Mouse (Mus musculus) embryonic fibroblast, embryonic 13.5 days (primary cell): ENCODE results near the gene Sbno2. TPM values are rescaled to one million over a fixed set of nuclear protein-coding genes. Genes with fewer than 3 reads are reported as not detected.

ENCODE experiments used
- H3K27ac ChIP-seq: 2 replicates; pipeline ENCODE4 v1.5.1; 2012; ENCODE audit warnings: low read length, control low read depth, inconsistent platforms; ENCODE audit not compliant: insufficient read depth
- H3K4me1 ChIP-seq: 2 replicates; pipeline ENCODE4 v1.6.1; 2011; ENCODE audit warnings: low read length; ENCODE audit not compliant: control insufficient read depth, insufficient read depth
- H3K4me3 ChIP-seq: 2 replicates; pipeline ENCODE4 v1.5.1; 2011; ENCODE audit warnings: mild to moderate bottlenecking, control low read depth, low read length; ENCODE audit not compliant: insufficient read depth
- CTCF ChIP-seq: IDR thresholded peaks from 2 replicates; pipeline ENCODE4 v1.5.1; 2011; ENCODE audit warnings: mild to moderate bottlenecking, control low read depth, low read length, moderate library complexity, borderline replicate concordance; ENCODE audit not compliant: insufficient read depth
- POLR2A ChIP-seq: IDR thresholded peaks from 2 replicates; pipeline ENCODE4 v1.6.1; 2011; ENCODE audit warnings: low read depth, mild to moderate bottlenecking, control low read depth, low read length, moderate library complexity
- polyA plus RNA-seq: library from polyadenylated mRNA; stranded (reverse); fragments of >200 nt; gene quantifications from 2 replicates; pipeline ENCODE4 v1.2.4, GENCODE M21; 2011; ENCODE audit warnings: low read depth; ENCODE audit not compliant: missing spikeins, insufficient read length

Sbno2 gene
- polyA plus RNA-seq, 1 experiment, result 53.5 TPM

DNA sequence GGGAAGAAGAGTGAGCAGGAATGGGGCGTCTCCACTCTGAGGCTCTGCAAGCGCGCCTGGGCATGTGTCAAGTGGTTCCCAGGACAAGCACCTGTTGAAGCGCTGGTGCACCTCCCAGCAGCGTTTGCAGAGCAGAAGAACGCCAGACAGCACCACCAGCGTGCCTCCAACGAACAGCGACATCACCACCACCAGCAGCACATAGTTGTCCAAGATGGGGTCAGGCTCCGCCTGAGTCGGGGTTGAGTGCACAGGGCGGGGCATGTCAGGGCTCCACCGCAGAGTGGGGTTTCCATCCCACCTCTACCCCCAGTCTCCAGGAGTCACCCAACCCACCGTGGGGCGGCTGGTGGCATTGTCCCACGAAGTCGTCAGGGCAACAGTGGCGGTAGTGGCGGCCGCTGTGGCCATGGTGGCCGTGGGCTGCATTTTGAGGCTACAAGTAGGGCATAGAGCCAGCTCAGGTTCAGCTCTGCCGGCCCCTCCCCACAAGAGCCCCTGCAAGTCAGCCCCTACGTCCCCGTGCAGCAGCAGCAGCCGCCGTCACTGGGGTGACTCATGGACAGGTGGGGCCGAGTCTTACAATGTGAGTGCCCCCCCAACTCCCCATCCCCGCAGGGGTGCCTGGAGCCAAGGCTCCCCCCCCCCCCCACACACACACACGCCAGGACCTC is 31.7 kb upstream of the Sbno2 start:
- H3K27ac ChIP-seq, result no peak overlapping the region
- 0 out of 2 replicates have a peak, but pooled peaks cover 2% of the 10 kb centered on the region for H3K4me1 ChIP-seq
- H3K4me3 ChIP-seq, result no peak overlapping the region
- TF ChIP-seq CTCF (no peak), POLR2A (no peak)

DNA sequence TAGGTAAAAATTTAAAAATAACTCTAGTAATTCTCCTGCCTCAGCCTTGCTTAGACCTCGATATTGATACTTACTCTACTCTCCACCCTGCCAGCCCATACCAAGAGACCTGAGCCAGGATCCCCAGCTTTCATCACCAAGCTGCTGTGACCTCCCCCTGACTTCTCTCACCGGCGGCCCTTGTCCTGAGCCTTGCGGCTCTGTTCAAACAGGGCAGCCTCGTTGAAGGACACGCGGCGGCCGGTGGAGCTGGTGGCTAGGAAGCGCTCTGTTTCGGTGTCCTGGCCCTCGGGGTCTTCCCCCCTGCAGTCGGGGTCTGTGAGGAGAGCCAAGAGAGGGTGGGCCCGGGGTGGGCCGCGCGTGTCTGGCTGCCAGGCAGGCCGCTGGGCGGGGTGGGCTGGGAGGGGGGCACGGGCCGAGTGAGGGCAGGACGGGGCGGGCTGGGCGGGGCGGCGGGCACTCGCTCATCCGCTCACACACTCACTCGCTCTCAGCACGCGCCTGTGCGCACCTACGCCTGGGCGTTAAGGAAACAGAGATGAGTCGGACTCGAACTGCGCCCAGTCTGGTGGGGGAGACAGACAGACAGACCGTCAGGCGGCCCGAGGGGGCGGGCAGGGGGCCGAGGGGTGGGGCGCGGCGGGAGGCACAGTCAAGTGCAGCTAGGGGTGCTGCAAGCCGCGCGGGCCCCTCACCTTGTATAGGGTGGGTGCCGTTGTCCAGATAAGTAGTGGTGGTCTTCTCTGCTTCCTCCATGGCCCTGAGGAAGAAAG is 31.0 kb upstream of the Sbno2 start:
- H3K27ac ChIP-seq, result no peak overlapping the region
- H3K4me3 ChIP-seq, result no peak overlapping the region
- TF ChIP-seq POLR2A (no peak), CTCF (no peak)
- 0 out of 2 replicates have a peak, but pooled peaks cover 2% of the 10 kb centered on the region for H3K4me1 ChIP-seq

DNA sequence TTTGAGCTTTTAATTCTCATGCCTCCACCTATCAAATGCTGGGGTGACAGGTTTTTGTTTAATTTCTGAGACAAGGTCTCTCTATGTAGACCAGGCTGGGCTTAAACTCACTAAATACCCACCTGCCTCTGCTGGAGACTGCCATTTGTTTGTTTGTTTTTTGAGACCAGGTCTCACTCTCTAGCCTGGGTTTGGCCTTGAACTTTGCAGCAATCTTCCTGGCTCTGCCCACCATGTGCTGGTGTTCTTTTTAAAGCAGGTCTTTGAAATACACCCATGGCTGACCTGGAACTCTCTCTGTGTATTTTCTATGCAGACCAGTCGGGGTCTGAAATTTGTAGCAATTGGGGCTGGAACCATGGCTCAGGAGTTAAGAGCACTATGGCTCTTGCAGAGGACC is 30.3 kb upstream of the Sbno2 start:
- H3K4me1 ChIP-seq, result 0 out of 2 replicates have a peak, but pooled peaks cover 2% of the 10 kb centered on the region
- no peak overlapping the region for H3K27ac ChIP-seq
- TF ChIP-seq CTCF, result no peak
- no peak for TF ChIP-seq POLR2A
- H3K4me3 ChIP-seq, result no peak overlapping the region

DNA sequence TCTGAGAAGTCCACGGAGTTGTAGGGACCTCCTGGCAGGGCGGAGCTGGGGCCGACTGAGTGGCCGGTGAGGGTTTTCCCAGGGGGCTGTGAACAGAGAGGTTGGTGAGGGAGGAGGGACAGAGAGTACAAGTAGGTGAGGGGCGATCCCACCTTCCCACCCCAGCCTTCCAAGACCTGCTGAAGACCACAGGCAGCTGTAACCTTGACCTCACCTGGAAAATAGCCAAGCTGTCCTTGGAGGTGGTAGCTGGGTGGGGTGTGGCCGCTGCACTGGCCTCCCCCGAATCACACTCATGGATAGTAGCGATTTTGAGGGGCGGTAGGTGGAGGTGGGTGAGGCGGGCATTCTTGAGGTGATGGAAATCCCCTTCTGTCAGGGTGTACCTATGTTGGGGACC is 29.8 kb upstream of the Sbno2 start:
- no peak overlapping the region for H3K27ac ChIP-seq
- H3K4me3 ChIP-seq, result no peak overlapping the region
- TF ChIP-seq CTCF, result no peak
- no peak for TF ChIP-seq POLR2A
- H3K4me1 ChIP-seq, result 0 out of 2 replicates have a peak, but pooled peaks cover 2% of the 10 kb centered on the region

DNA sequence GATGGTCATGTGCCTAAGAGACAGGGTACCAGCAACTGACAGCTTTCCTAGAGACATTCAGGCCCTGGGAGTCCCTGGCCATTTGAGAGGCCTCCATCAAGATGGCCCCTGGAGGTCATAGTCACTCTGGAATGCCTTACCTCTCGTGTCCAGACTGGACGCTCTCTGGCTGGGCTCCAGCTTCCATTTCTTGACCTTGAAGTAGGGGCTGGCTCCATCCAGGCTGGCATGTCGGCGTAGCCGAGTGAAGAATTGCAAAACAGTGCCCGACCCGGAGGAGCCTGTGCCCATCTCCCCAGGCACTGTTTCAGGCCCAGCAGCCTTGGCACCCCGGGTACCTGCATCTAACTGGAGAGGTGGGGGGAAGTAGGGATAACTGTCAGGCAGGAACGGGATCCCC is 29.1 kb upstream of the Sbno2 start:
- no peak for TF ChIP-seq POLR2A
- H3K4me1 ChIP-seq, result 0 out of 2 replicates have a peak, but pooled peaks cover 2% of the 10 kb centered on the region

DNA sequence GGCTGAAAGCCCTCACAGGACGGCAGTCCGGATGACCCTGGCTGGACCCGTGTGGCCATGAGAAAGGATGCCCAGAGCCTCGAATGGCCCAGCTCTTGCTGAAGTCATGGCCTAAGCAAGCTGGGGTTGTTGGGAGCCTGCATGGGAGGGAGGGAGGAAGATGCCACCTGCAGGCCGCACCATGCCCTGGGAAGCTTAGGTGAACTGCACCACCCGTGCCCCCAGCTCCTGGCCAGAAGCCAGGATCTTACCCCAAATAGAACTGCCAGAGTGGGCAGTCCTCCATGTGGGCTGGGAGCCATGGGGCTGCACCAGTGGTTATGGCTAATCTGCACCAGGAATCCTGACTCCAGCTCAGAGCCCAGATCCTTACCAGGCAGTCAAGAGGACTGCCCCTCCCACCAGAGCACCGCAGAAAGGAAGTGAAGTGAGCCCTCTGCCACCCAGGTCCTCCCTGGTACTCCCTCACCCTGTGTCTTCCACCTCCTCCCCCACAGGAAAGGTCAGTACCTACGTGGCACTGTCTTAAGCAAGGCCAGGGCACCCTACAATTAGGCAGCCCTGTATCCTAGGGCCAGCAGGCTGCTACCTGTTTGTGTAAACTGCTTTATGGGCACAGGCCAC is 28.0 kb upstream of the Sbno2 start:
- no peak overlapping the region for H3K4me3 ChIP-seq
- TF ChIP-seq POLR2A (no peak), CTCF (no peak)
- no peak overlapping the region for H3K27ac ChIP-seq
- 0 out of 2 replicates have a peak, but pooled peaks cover 2% of the 10 kb centered on the region for H3K4me1 ChIP-seq

More for the DNA sequence above, 29.1 kb upstream of the Sbno2 start:
- H3K27ac ChIP-seq, result no peak overlapping the region
- no peak overlapping the region for H3K4me3 ChIP-seq

DNA sequence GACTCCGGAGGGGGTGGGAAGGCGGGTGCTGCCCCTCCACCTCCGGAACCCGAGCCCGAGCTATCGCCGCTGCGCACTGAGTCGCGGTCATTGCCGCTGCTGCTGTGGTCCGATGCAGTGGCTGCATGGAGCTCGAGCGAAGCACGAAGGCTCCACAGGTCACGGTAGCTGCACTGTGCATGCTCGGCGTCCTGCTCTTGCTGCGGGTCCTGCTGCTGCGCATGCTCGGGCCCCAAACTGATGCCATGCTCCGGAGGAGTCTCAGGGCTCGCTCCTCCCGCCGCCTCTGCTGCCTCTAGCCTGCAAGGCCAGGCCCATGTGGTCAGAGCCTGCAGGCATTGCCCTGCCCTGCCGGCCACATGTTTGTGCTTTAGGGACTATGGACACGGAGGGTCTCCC is 26.6 kb upstream of the Sbno2 start:
- Histone ChIP-seq H3K4me1 (no peaks in the 10 kb centered on the region), H3K27ac (no peak overlapping the region), H3K4me3 (no peak overlapping the region)
- TF ChIP-seq POLR2A (no peak), CTCF (no peak)

DNA sequence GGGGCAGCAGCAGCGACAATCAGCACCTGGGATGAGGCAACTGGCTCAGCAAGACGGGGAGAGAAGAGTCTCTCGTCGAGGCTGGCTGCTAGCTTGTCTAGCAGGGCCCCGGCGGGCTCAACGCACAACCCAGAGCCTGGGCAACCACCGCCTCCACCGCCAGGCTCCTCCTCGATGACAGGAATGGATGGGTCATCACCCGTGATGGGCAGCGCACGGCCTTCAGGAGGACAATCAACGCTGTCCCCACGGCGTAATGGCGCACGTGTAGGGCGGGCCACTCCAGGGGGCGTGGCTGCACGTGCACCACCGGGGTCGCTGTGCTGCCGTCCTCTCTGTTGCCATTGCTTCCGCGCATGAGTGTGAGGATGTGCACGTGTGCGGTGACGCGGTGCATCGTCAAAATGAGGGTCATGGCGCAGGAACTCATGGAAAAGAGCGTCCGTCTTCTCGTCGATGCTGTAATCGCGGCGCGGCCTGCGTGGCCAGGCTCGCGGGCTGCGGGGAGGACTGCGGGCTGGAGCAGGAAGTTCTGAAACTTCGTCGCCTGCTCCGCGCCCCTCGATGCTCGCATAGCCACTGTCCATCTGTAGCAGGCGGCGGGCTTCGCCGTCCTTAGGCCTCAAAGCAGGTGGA is 26.1 kb upstream of the Sbno2 start:
- H3K4me1 ChIP-seq, result no peaks in the 10 kb centered on the region
- H3K4me3 ChIP-seq, result no peak overlapping the region
- TF ChIP-seq CTCF, result no peak
- peak; percentile 18; the same call in 1 of the 2 replicates for TF ChIP-seq POLR2A
- no peak overlapping the region for H3K27ac ChIP-seq

DNA sequence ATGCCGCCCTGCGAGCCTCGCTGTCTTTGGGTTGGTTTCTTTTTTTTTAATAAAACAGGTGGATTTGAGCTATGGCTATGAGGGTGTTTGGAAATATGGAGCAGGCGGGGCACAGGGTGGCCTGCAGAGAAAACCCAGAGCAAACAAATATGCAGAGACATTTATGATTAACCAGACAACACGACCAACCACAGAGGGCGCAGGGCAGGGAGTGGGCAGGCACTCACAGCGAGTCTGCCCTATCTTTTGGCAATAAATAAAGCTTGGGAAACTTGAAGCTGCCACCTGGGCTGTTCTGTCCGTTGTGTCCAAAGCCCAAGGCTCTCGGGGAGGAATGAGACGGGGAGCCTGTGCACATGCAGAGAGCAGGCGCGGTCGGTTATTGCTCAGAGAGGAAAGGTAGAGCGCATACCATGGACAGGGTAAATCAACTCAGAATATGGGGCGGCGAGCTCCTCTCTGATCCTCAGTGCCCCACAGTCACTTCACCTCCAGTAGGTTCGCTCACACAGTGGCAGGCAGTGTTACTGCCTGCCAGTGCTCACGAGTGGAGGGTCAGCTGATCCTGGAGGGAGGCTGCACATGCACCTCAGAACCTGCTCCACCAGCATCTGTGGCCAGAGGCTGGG is 25.1 kb upstream of the Sbno2 start:
- no peaks in the 10 kb centered on the region for H3K4me1 ChIP-seq
- no peak overlapping the region for H3K4me3 ChIP-seq
- TF ChIP-seq CTCF (no peak), POLR2A (no peak; the same call in 1 of the 2 replicates)
- no peak overlapping the region for H3K27ac ChIP-seq
